In genomic region chr1:65046401-65047109, GRCm38 (mm10) we compare ENCODE assay signal across 8 mouse cellular contexts. TPM values are rescaled to one million over a fixed set of nuclear protein-coding genes. Genes with fewer than 3 reads are reported as not detected.
DNase-seq lines count a peak whose midpoint lies in the region; ATAC-seq and TF ChIP-seq lines count a peak whose summit lies in the region.
"Had no signal": no experiment of that assay in that cellular context is flagged by ENCODE, and none has a peak within 500 bp of the region (broad histone marks: within the 10 kb centered on the region; RNA-seq: fewer than 3 reads in every experiment).

No protein-coding gene starts in this region.

- H3K9me3 ChIP-seq in hindbrain, embryonic 11.5 days (ENCODE audit: control insufficient read depth, low read length), result no peaks in the 10 kb centered on the region
- no peaks in the 10 kb centered on the region for H3K9me3 ChIP-seq in hindbrain, embryonic 13.5 days
- H3K9me3 ChIP-seq: embryonic facial prominence, embryonic 15.5 days had no signal

- no peak overlapping the region for H3K4me3 ChIP-seq in hindbrain, embryonic 11.5 days (ENCODE audit: low read depth, low read length)
- H3K4me3 ChIP-seq in hindbrain, embryonic 13.5 days, result no peak overlapping the region
- H3K4me3 ChIP-seq in layer of hippocampus, adult 2 months, result no peak overlapping the region; the same call in 1 of the 2 replicates
- H3K4me3 ChIP-seq: embryonic facial prominence, embryonic 15.5 days had no signal

- no peak overlapping the region for H3K9ac ChIP-seq in hindbrain, embryonic 11.5 days (ENCODE audit: low read depth, low read length)
- H3K9ac ChIP-seq in hindbrain, embryonic 13.5 days, result no peak overlapping the region
- H3K9ac ChIP-seq: embryonic facial prominence, embryonic 15.5 days had no signal

- H3K4me1 ChIP-seq in hindbrain, embryonic 11.5 days (replicated peaks; ENCODE audit: control insufficient read depth, insufficient read depth, low read length), result no peaks in the 10 kb centered on the region
- no peaks in the 10 kb centered on the region for H3K4me1 ChIP-seq in hindbrain, embryonic 13.5 days (replicated peaks)
- H3K4me1 ChIP-seq: embryonic facial prominence, embryonic 15.5 days had no signal

- TF ChIP-seq CTCF in layer of hippocampus, adult 2 months (conservative IDR thresholded peaks at IDR 0.05), result peak; percentile 87

- 38% methylated on average over 8 of the region's 8 CpGs for WGBS in hindbrain, embryonic 11.5 days
- WGBS in hindbrain, embryonic 13.5 days, result 41% methylated on average over 8 of the region's 8 CpGs

- no peak overlapping the region for H3K4me2 ChIP-seq in hindbrain, embryonic 11.5 days (replicated peaks; ENCODE audit: low read depth, low read length)
- no peak overlapping the region for H3K4me2 ChIP-seq in hindbrain, embryonic 13.5 days
- H3K4me2 ChIP-seq: embryonic facial prominence, embryonic 15.5 days had no signal

- no peaks in the 10 kb centered on the region for H3K27me3 ChIP-seq in hindbrain, embryonic 11.5 days (ENCODE audit: control insufficient read depth, insufficient read depth, low read length)
- 0 out of 2 replicates have a peak, but pooled peaks cover 5% of the 10 kb centered on the region for H3K27me3 ChIP-seq in hindbrain, embryonic 13.5 days
- H3K27me3 ChIP-seq: embryonic facial prominence, embryonic 15.5 days had no signal

- ATAC-seq in hindbrain, embryonic 11.5 days (ENCODE audit: low FRiP score), result peak; percentile 59; the same call in 1 of the 2 replicates
- ATAC-seq in hindbrain, embryonic 13.5 days (ENCODE audit: low FRiP score), result no peak

- H3K27ac ChIP-seq in hindbrain, embryonic 11.5 days (ENCODE audit: low read depth, low read length), result no peak overlapping the region
- H3K27ac ChIP-seq in hindbrain, embryonic 13.5 days, result no peak overlapping the region
- H3K27ac ChIP-seq in layer of hippocampus, adult 2 months, result no peak overlapping the region
- H3K27ac ChIP-seq: embryonic facial prominence, embryonic 15.5 days had no signal

- peak; percentile 56 for DNase-seq in hindbrain, embryonic 11.5 days (ENCODE audit: low spot score)
- DNase-seq in urinary bladder, postnatal 36 days (ENCODE audit: low spot score in 2 of 2), result peak; percentile 10 to 26
- DNase-seq in urinary bladder, postnatal 4 days (ENCODE audit: low spot score in 2 of 2), result no peak
- peak; percentile 13 for DNase-seq in forelimb bud, embryonic 11.5 days (ENCODE audit: low read depth, low spot score)
- peak; percentile 18 to 44 for DNase-seq in layer of hippocampus, adult 2 months (ENCODE audit: low spot score in 2 of 2)
- peak; percentile 54 for DNase-seq in retina, postnatal 1 day

- no peaks in the 10 kb centered on the region for H3K36me3 ChIP-seq in hindbrain, embryonic 11.5 days (ENCODE audit: control insufficient read depth, insufficient read depth, low read length)
- no peaks in the 10 kb centered on the region for H3K36me3 ChIP-seq in hindbrain, embryonic 13.5 days
- H3K36me3 ChIP-seq: embryonic facial prominence, embryonic 15.5 days had no signal

RNA-seq across cellular contexts. Expression of gene Cryge, which starts 4.4 kb away (rescaled TPM):
- polyA plus RNA-seq in hindbrain, embryonic 11.5 days (2014; fragmentation: Nextera tagmentation; extraction: Ambion mirVana), result 0.33 TPM in 1 of 2 replicates, not detected in the other
- not detected in 2 replicates for polyA plus RNA-seq in hindbrain, embryonic 13.5 days (2015; fragmentation: Nextera tagmentation; extraction: Ambion mirVana)
- not detected for total RNA-seq in layer of hippocampus, adult 2 months (2021)

RNA-seq across cellular contexts. Expression of gene Akr1cl, which starts 14.0 kb away (rescaled TPM):
- 0.36 and 0.68 TPM in 2 replicates for polyA plus RNA-seq in hindbrain, embryonic 11.5 days (2014; fragmentation: Nextera tagmentation; extraction: Ambion mirVana)
- not detected in 2 replicates for polyA plus RNA-seq in hindbrain, embryonic 13.5 days (2015; fragmentation: Nextera tagmentation; extraction: Ambion mirVana)
- total RNA-seq in layer of hippocampus, adult 2 months (2021), result not detected

RNA-seq across cellular contexts. Expression of gene Crygd, which starts 16.7 kb away (rescaled TPM):
- not detected in 2 replicates for polyA plus RNA-seq in hindbrain, embryonic 11.5 days (2014; fragmentation: Nextera tagmentation; extraction: Ambion mirVana)
- polyA plus RNA-seq in hindbrain, embryonic 13.5 days (2015; fragmentation: Nextera tagmentation; extraction: Ambion mirVana), result not detected in 2 replicates
- not detected for total RNA-seq in layer of hippocampus, adult 2 months (2021)

RNA-seq across cellular contexts. Expression of gene Crygc, which starts 26.9 kb away (rescaled TPM):
- not detected in 2 replicates for polyA plus RNA-seq in hindbrain, embryonic 11.5 days (2014; fragmentation: Nextera tagmentation; extraction: Ambion mirVana)
- polyA plus RNA-seq in hindbrain, embryonic 13.5 days (2015; fragmentation: Nextera tagmentation; extraction: Ambion mirVana), result not detected in 2 replicates
- total RNA-seq in layer of hippocampus, adult 2 months (2021), result not detected

RNA-seq across cellular contexts. Expression of gene Crygb, which starts 35.5 kb away (rescaled TPM):
- polyA plus RNA-seq in hindbrain, embryonic 11.5 days (2014; fragmentation: Nextera tagmentation; extraction: Ambion mirVana), result not detected in 2 replicates
- 0.34 TPM in 1 of 2 replicates, not detected in the other for polyA plus RNA-seq in hindbrain, embryonic 13.5 days (2015; fragmentation: Nextera tagmentation; extraction: Ambion mirVana)
- not detected for total RNA-seq in layer of hippocampus, adult 2 months (2021)

Comparison
In these comparisons a context has a peak if more than half of its experiments do, and no peak if none do; other contexts are left out.
1. DNase-seq: peak in hindbrain, embryonic 11.5 days (single experiment), urinary bladder, postnatal 36 days (2 of 2), forelimb bud, embryonic 11.5 days (single experiment), layer of hippocampus, adult 2 months (2 of 2) and retina, postnatal 1 day (single experiment); none in urinary bladder, postnatal 4 days (0 of 2).